Mouse (Mus musculus): ENCODE data around the gene Btbd1.
"Not testable (repeated sequence)": the region's sequence is repeated elsewhere in the genome, so short reads cannot be mapped to it uniquely, and the experiment has no call there.

Btbd1 gene

GRCm38 (mm10) chr7:81849633-81850032 lies 20.4 kb upstream of the Btbd1 start:
- DNase-seq (ENCODE audit: low read depth) = no peak

DNA sequence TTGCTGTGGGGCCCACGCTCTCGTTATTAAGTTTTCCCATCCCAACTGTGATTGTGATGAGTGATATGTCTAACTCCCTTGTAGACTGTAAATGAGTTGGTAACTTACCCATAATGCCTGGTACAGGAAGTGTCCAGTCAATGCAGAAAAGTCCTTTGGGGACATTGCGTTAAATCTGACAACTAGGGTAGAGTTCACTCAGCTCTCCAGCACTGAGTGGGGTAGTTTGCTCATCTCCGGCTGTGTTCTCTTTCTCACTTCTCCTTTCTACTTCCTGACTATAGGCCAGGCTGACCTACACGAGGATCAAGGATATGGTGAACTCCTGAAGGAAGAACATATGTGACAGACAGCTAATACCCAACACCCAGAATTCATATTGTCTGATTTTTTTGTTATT lies 20.0 kb upstream of the Btbd1 start:
- peak; percentile 53 for DNase-seq (ENCODE audit: low read depth)

DNA sequence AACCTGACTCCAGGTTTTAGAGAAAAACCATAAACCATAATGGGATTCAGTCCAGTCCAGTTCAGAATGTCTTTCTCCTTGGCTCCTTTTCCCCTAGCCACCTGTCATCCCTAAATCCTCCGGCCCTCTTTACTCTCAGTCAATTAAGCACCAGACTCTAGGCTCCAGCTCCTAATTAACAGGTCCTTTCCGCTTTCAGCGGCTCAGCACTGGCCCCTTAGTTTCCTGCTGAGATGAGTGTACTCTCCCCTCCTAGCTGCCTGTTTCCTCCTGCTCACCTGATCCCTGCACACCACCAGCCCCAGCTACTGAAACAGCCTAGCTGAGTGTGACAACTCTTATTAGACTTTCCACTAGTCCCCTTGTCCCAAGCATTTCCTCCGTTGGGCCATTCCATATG lies 18.5 kb upstream of the Btbd1 start:
- no peak for DNase-seq (ENCODE audit: low read depth)

DNA sequence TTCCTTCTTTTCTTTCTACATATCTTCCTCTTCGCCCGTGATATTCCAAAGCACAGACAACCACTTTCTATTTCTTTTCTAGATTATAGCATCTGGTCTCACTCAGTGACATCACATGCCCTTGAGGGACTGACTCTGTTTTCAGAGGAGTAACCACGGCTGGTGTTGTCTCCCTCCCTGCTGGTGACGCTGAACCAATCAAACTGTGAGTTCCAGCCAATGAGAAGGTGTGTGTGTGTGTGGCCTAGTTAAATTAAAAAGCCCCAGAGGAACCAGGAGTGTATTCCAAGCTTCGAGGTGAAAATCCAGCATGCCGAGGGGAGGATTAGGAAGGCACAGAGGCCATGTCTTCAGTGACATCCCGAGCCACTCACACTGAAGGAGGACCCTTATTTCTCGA lies 17.8 kb upstream of the Btbd1 start:
- DNase-seq (ENCODE audit: low read depth) = no peak

DNA sequence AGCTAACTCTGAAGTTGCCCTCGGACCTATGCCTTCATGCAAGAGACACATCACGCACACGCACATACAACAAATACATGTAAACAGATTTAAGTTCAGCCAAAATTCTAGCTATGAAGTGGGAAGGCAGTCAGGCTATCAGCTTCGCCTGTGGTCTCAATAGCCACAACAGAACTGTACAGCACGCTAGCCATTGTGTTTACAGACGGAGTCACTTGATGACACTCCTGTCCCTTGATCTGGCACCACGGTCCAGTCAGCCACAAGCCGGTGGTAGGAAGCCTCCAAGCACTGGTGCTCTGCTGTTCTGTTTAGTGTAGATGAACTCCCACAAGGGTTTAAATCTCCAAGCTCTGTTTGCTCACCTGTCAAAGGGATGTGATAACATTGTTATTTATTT lies 16.8 kb upstream of the Btbd1 start:
- no peak for DNase-seq (ENCODE audit: low read depth)

DNA sequence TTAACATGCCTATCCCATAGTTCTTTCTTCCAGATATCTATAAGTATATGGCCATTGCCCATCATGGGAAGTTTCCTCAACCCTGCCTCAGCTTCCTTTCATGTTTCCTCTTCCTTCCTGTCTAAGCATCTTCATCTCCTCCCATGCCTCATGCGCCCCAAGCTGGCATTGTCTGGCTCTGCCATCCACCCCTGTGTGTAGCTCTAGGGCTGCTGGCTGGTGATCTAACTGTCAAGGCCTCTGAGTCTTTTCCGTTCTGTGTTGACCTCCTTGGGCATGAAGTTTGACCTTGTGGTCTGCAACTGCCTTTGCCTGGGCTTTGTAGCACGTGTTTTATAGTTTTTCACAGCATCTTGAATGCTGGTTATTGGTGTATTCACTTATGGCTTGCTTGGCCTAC lies 16.1 kb upstream of the Btbd1 start:
- no peak for DNase-seq (ENCODE audit: low read depth)

DNA sequence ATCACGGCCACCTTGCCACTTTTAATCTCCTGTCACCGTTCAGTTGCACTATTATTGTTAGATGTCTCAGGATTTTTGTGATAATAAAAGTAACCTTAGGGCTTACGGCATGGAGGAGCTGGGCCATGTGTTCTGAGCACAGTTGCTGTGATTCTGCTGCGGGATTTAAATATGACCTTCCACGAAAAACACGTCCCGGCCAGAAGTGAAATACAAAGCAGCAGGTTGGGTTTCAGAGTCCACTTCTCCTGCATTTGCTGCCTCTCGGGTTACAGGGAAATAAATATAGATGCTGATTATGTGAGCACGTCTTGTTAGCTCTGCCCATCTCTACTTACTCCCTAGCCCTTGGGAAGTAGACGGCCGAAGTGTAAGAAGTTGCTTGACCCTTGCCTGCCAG lies 15.6 kb upstream of the Btbd1 start:
- DNase-seq (ENCODE audit: low read depth) = no peak

DNA sequence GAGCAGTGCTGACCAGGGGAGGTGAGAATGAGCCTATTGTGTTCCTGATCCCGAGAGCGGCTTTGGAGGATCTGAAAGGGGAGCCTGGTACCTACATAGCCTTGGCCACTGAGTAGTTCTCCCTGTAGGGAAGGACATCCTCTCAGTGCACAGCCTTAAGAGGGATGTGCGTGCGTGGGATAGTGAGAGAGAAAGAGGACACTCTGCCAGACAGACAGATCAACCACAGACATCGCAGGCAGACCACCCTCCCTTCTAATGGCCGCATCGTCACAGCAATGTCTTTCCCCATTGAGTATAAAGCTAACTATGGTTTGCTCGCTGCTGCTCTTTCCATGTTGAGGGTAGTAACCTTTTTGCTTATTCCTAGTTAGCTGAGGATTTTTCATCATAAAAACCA lies 14.7 kb upstream of the Btbd1 start:
- DNase-seq (ENCODE audit: low read depth) = no peak

DNA sequence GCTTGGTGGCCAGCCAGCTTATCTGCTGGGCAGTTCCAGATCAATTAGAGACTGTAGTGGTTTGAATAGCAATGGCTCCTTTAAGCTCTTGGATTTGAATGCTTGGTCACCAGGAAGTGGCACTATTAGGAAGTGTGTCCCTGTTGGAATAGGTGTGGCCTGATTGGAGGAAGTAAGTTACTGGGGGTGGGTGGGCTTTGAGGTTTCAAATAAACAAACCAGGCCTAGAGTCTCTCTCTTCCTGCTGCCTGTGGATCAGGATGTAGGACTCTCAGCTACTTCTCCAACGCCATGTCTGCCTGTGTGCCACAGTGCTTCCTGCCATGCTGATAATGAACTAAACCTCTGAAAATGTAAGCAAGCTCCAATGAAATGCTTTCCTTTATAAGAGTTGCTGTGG lies 13.8 kb upstream of the Btbd1 start:
- peak; percentile 32 for DNase-seq (ENCODE audit: low read depth)

DNA sequence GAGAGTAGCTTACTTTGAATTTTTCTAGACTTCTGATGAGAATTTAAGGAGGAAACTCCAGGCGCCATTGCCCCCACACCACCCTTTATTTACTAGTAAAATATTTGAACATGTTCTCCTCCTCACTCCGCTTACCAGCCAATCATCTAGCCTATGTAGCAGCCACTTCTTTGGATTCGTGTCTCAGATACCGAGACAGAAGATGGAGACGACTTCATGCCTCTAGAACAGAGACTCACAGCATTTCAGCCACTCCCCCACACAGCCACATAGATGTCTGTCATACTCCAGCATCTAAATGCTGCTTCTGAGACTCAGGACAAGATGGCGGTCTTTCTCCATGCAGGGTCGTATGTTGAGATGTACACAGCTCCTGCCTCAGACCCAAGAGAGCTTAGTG lies 12.9 kb upstream of the Btbd1 start:
- DNase-seq (ENCODE audit: low read depth) = no peak

GRCm38 (mm10) chr7:81841439-81841838 lies 12.2 kb upstream of the Btbd1 start:
- no peak for DNase-seq (ENCODE audit: low read depth)

- no peak for DNase-seq (ENCODE audit: low read depth)
Measured at GRCm38 (mm10) chr7:81840661-81841181, 11.5 kb upstream of the Btbd1 start.

- no peak for DNase-seq (ENCODE audit: low read depth)
Measured at GRCm38 (mm10) chr7:81839746-81840145, 10.5 kb upstream of the Btbd1 start.

- DNase-seq (ENCODE audit: low read depth) = not testable (repeated sequence)
Measured at GRCm38 (mm10) chr7:81837771-81838170, 8.5 kb upstream of the Btbd1 start.

DNA sequence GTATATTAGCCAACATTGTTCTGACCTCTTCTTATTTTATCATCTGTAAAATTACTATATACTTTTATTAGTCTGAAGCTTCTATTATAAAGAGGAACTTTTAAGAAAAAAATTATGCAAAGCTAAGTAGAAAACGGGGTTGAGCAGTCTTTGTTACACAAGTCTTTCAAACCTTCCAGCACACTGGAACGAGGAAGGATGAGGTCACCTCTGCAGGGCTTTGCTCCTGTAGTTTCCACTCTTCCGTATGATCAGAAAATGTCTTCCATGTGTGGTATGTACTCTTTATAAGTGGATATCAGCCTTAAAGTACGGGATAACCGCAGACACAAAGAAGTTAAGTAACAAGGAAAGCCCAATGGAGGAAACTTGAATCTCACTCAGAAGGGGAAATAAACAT lies 6.2 kb upstream of the Btbd1 start:
- DNase-seq (ENCODE audit: low read depth) = no peak

GRCm38 (mm10) chr7:81834847-81835246 lies 5.6 kb upstream of the Btbd1 start:
- peak; percentile 26 for DNase-seq (ENCODE audit: low read depth)

DNA sequence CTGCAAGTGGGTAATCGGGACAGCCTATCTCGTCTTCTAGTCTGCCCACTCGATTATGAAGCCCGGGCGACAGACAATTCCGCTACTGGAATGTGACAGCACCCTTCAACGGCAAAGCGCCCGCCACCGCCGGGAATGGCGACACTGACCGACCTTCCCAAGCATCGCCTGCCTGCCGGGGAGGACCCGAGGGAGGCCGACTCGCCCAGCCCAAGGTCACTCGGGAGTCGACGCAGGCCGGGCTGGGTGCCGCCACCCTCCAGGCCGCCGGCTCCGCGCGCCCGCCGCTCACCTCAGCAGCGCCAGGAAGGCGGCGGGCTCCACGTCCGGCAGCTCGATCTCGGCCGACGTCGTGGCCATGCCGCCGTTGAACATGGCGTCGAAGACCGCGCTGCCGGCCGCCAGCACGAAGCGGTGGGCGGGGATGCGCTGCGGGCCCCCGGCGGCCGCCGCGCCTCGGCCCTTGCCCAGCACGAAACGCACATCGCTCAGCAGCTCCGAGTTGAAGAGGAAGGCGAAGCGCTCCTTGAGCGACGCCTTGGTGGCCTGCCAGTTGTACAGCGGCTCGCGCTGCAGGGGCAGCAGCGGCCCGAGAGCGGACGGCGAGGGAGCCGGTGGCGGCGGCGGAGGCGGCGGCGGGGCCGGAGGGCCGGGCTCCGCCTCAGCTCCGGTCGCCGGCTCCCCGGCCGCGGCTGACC lies 401 bp downstream of the Btbd1 start:
- peak; percentile 21 for DNase-seq (ENCODE audit: low read depth)

- DNase-seq (ENCODE audit: low read depth) = peak; percentile 63
Measured at GRCm38 (mm10) chr7:81827806-81828667, 1.2 kb downstream of the Btbd1 start.

- DNase-seq (ENCODE audit: low read depth) = no peak
Measured at GRCm38 (mm10) chr7:81825381-81825780, 3.9 kb downstream of the Btbd1 start.

GRCm38 (mm10) chr7:81824906-81825305 lies 4.3 kb downstream of the Btbd1 start:
- DNase-seq (ENCODE audit: low read depth) = no peak

DNA sequence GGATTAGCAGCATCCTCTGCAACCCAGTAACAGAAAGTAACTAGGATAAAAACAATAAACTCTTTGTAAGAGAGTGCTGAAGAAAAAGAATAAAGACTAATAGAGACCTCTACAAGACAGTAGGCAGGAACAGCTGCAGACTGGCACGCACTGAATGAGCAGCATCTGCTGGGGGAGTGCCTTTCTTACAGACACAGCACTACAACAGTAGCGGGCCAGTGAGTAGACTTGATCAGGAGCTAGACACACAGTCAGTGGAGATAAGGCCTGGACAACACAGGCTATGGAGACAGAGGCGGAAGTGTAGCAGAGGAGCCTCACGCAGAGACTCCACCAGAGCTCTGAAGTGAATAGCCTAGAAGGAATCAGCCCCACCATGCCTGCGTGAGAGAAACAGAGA lies 23.2 kb downstream of the Btbd1 start:
- no peak for DNase-seq (ENCODE audit: low read depth)

DNA sequence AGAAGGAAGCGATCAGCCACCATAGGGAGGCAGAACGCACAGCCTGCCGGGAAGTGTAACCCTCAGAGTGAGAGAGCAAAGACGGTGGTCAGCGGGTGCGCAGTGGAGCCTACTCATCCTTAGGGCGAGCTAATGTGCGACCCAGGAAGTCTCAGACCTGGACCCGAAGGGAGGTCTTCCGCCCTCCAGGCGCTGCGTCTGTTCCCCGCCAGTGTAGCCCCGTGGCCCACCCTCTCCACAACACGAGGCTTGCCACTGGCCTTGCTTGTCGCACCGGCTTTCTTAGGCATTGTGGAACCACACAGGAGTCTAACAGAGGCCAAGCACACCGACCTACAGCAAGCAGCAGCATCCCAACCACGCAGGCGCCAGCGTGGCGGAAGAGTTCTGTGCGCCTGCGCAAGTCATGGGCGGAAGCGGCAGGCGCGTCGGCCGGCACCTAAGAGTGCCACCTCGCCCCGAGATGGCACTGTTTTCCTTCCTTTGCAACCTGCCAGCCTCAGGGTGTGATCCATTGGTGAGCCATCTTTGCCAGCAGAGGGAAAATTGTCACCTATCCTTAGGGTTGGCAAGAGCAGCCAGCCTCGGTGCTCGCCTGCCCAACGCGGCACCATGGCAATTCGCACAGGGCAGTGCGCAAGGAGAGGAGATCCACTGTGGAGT lies 40.0 kb downstream of the Btbd1 start, which contains the start of gene 3110040N11Rik:
Gene 3110040N11Rik (minus strand): TSS at position 384 of the 663 bp plus-strand sequence.
- peak; percentile 95 for DNase-seq (ENCODE audit: low read depth)

DNA sequence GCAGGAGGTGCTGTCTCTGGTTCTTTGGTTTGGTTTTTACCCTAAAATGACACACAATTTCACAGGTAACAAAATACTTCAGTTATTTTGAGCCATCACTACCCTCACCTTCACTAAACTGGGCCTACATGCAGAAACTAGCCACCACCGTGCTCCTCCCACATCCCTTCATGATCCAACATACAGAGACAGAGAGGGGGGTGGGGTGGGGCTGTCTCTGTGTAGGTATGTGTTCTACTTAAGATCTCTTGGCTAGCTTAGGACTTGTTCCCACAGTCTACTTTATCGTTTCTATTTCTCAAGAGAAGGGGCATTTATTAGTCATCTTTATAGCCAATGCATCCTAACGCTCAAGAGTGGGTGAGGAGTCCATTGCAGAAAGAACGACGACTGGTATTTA lies 40.7 kb downstream of the Btbd1 start:
- DNase-seq (ENCODE audit: low read depth) = peak; percentile 55

All from 416B (cell line).